Mouse (Mus musculus) ovary, adult 10 weeks (tissue): Measurements from ENCODE around the gene Hdgfl1. TPM values are rescaled to one million over a fixed set of nuclear protein-coding genes. Genes with fewer than 3 reads are reported as not detected.

Experiments
- polyA plus RNA-seq: library from polyadenylated mRNA; stranded (reverse); fragments of 350-450 nt; fragmentation: Illumina TruSeq; extraction: RNeasy Lipid Tissue Mini Kit (QIAGEN cat#74804); gene quantifications from one replicate; pipeline ENCODE4 v1.2.3, GENCODE M21; 2014

Gene Hdgfl1
- polyA plus RNA-seq = not detected

GRCm38 (mm10) chr13:26769955-26770354, at the start of gene Hdgfl1:
Gene Hdgfl1, minus strand, starts transcription at chr13:26770165.

